Mouse (Mus musculus): ENCODE data around the gene Ubr2.

Ubr2 gene

GRCm38 (mm10) chr17:46880322-46880721, 130.0 kb downstream of the Ubr2 start:
- no peak for DNase-seq (ENCODE audit: low spot score)

GRCm38 (mm10) chr17:46879841-46880311, 130.5 kb downstream of the Ubr2 start:
- DNase-seq (ENCODE audit: low spot score), result no peak

All from testis, postnatal 14 days (tissue).